Mouse (Mus musculus): ENCODE data around the gene Tanc1.

GRCm38 (mm10) chr2:59685606-59685950, 73.7 kb downstream of the Tanc1 start:
- TF ChIP-seq CTCF (IDR thresholded peaks at IDR 0.05; ENCODE audit: low read depth) (no peak), EP300 (IDR thresholded peaks at IDR 0.05; ENCODE audit: low read depth) (no peak)
